In the genomic region with DNA sequence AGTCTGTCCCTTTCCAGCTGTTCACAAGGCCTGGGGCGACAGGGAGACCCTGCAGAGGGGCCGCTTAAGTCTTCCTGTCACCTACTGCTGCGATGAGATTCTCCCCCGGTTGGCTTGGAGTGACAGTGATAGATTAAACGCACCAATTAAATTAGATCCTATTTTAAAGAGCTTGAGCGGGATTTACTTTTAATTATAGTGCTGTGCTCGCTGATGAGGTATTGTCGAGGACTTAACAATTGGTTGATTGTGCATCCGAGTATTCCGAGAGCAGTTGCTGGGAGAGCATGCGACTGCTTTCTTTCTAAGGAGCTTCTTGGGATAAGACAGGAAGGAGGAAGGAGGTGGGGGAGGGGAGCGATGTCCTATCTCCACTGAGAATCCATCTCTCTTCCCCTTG, we compare ENCODE assay signal across 16 mouse cellular contexts. TPM values are rescaled to one million over a fixed set of nuclear protein-coding genes. Genes with fewer than 3 reads are reported as not detected.
A peak's percentile ranks its signal among the peaks of the same experiment; 100 is the strongest.
DNase-seq lines count a peak whose midpoint lies in the region; TF ChIP-seq lines count a peak whose summit lies in the region.
"Had no signal": no experiment of that assay in that cellular context is flagged by ENCODE, and none has a peak within 500 bp of the region (broad histone marks: within the 10 kb centered on the region; RNA-seq: fewer than 3 reads in every experiment).

No protein-coding gene starts in this region.

- DNase-seq in kidney, postnatal 14 days: peak; percentile 8
- no peak for DNase-seq in kidney, adult 9 months
- peak; percentile 0 for DNase-seq in R1 (ENCODE audit: low read depth, low spot score)
- DNase-seq in brain, embryonic 14.5 days (ENCODE audit: low read depth): peak; percentile 70
- peak; percentile 6 for DNase-seq in mesoderm, embryonic 11.5 days (ENCODE audit: low read depth, low spot score)
- no peak for DNase-seq in cerebellum, postnatal 36 days
- DNase-seq in right cerebral cortex, postnatal 10 days (ENCODE audit: low spot score in 2 of 2): no peak
- DNase-seq: adrenal gland, postnatal 25 days; cerebellum, postnatal 14 days; gastrocnemius, postnatal 14 days; liver; lung, adult 18-20 months had no signal

- TF ChIP-seq CTCF in brain, embryonic 14.5 days (IDR thresholded peaks at IDR 0.05; ENCODE audit: borderline replicate concordance, extremely low read depth, insufficient read depth, insufficient read length): no peak

- no peak for TF ChIP-seq POLR2A in brain, embryonic 14.5 days (IDR thresholded peaks at IDR 0.05; ENCODE audit: borderline replicate concordance, extremely low read depth, insufficient read depth, insufficient read length, poor library complexity, severe bottlenecking)

RNA-seq across cellular contexts. Expression of a gene that starts 48.9 kb away (rescaled TPM):
- not detected in 2 replicates for polyA plus RNA-seq in brain, embryonic 14.5 days (2012; rRNA removed)
- polyA plus RNA-seq: CD4-positive, CD25-positive, alpha-beta regulatory T cell, adult 4 months; embryonic facial prominence, embryonic 15.5 days; intestine, embryonic 15.5 days; macrophage had no signal

RNA-seq across cellular contexts. Expression of a gene that starts 52.1 kb away (rescaled TPM):
- polyA plus RNA-seq in brain, embryonic 14.5 days (2012; rRNA removed): not detected in 2 replicates
- polyA plus RNA-seq: CD4-positive, CD25-positive, alpha-beta regulatory T cell, adult 4 months; embryonic facial prominence, embryonic 15.5 days; intestine, embryonic 15.5 days; macrophage had no signal

RNA-seq across cellular contexts. Expression of a gene that starts 55.3 kb away (rescaled TPM):
- polyA plus RNA-seq in brain, embryonic 14.5 days (2012; rRNA removed): not detected in 2 replicates
- polyA plus RNA-seq: CD4-positive, CD25-positive, alpha-beta regulatory T cell, adult 4 months; embryonic facial prominence, embryonic 15.5 days; intestine, embryonic 15.5 days; macrophage had no signal

RNA-seq across cellular contexts. Expression of a gene that starts 58.5 kb away (rescaled TPM):
- polyA plus RNA-seq in brain, embryonic 14.5 days (2012; rRNA removed): not detected in 2 replicates
- polyA plus RNA-seq: CD4-positive, CD25-positive, alpha-beta regulatory T cell, adult 4 months; embryonic facial prominence, embryonic 15.5 days; intestine, embryonic 15.5 days; macrophage had no signal

Comparison
In these comparisons a context has a peak if more than half of its experiments do, and no peak if none do; other contexts are left out.
1. DNase-seq: peak in kidney, postnatal 14 days (single experiment), R1 (single experiment), brain, embryonic 14.5 days (single experiment) and mesoderm, embryonic 11.5 days (single experiment); none in kidney, adult 9 months (single experiment), cerebellum, postnatal 36 days (0 of 2) and right cerebral cortex, postnatal 10 days (0 of 2).